Mouse (Mus musculus): ENCODE measurements at regions not wholly inside any gene's neighbourhood (a gene's known extent, or its start where the extent isn't known, plus 50 kb on each side); places are given as distances from the start of the nearest gene placed in this dataset.
A peak's percentile ranks its signal among the peaks of the same experiment; 100 is the strongest.

GRCm38 (mm10) chr1:90268131-90268691 lies 64.4 kb downstream of the Ackr3 start:
- DNase-seq: peak in 1 of 2 experiments; percentile 9

GRCm38 (mm10) chr1:90268951-90269350 lies 65.2 kb downstream of the Ackr3 start:
- DNase-seq: no peak

- no peak for DNase-seq
Observed at GRCm38 (mm10) chr1:90269836-90270235, 66.1 kb downstream of the Ackr3 start.

DNA sequence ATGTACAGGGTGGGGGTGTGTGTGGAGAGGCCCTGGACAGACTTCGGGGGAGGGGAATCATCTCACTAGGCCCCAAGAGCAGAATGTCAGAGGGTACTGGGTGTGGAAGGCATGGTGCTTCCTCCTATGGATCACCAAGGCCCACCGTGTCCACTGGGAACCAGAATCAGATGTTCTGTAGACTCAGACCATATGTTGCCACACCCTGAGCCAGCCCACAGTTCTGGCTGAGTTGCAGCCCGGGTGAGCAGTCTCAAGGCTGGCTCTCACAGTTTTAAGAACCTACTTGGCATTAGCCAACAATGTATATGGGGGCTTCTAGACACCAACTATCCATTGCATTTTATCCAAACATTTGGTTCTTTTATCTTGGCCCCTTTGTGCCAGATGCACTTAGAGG lies 67.5 kb downstream of the Ackr3 start:
- DNase-seq: no peak

GRCm38 (mm10) chr1:90272411-90272810 lies 68.6 kb downstream of the Ackr3 start:
- DNase-seq: no peak

DNA sequence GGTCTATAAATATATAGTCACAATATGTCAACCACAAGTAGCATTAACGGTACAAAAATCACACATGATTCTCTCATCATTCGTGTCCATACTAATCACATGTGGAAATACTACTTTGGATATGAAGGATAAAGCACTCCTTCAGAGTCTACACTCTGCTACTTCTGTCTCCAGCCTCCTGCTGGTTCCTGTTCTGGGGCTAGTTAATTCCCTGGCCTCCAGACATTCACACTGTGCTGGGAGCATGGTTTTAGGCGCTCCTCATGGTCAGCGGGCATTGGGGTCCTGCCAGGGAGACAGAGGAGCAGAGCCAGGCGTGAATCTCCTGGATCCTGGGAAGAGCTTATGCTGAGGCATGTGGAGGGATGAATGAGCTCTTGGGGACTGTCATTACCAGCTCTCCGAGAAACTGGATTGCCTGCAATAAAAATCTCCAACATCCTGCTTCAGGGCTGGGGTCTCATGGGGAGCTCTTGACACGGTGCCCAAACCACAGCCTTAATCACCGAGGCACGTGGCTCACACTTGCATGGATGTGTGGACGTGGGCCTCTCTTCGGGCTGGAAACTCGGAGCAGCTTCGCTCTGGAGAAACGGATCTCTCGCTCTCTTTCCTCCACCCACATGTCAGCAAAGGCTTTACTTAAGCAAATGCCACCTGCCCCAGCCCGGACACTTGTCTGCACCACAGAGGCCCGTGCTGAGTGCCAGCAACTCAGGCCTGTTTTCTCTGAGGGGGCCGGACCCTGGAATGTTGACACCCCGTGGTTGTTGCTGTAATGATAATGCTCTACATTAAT lies 69.2 kb downstream of the Ackr3 start:
- no peak for DNase-seq

- no peak for DNase-seq
Observed at GRCm38 (mm10) chr1:90273629-90273928, 69.8 kb downstream of the Ackr3 start.

GRCm38 (mm10) chr1:90274968-90275651 lies 71.3 kb downstream of the Ackr3 start:
- DNase-seq: no peak

GRCm38 (mm10) chr1:90275786-90276520 lies 72.2 kb downstream of the Ackr3 start:
- no peak for DNase-seq

DNA sequence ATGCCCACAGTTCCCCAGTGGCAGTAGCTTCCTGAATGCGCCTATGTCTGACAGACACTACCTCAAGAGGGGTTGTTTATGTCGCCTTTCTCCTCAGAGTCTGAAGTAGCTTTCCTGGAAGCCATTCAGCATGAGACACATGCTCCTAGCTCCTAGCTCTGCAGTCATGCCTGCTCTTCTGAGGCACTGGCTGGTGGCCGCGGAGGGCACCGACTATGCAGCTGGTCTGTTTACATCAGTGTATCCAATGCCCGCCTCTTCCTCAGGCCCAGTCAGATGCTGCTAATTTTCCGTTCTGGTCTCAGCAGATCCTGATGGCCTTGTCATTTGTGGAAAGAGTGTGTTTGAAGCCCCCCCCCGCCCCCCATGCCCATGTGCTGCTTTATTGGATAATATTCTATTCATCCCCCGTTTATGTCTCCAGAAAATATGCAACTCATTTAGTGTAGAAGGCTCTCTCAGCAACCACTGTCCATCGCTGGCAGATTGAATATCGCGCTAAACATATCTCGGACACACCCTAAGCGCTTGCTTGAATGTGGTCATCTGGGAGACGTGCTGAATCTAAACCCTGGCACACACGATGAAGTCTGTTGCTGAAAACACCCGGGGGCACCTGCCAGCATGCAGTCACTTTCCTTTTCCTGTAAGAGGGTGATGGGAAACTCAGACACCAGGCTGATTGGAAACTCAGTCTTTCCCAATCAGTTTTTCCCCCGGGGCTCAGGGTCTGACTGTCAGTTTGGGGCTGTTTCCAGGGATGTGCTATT lies 73.9 kb downstream of the Ackr3 start:
- DNase-seq: no peak

GRCm38 (mm10) chr1:90279066-90279839 lies 75.5 kb downstream of the Ackr3 start:
- no peak for DNase-seq

DNA sequence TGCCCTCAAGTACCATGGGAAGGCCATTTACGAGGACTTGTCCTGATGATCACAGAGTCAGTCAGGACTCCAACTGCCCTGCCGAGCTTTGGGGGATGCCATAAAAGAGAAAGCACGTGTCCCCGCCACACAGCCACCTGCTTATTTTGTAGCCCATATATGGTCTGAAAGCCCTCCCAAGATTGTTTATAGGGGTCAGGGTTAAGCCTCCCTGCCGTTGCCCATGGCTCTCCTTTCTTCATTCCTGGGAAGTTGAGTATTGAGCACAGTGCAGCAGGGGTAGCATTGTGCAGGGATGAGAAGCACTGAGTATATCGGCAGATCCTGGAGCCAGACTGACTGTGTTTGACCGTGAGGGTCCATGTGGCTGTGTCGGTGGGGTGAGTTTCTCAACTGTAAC lies 76.4 kb downstream of the Ackr3 start:
- DNase-seq: no peak

- DNase-seq: no peak
Observed at GRCm38 (mm10) chr1:90281255-90281654, 77.5 kb downstream of the Ackr3 start.

DNA sequence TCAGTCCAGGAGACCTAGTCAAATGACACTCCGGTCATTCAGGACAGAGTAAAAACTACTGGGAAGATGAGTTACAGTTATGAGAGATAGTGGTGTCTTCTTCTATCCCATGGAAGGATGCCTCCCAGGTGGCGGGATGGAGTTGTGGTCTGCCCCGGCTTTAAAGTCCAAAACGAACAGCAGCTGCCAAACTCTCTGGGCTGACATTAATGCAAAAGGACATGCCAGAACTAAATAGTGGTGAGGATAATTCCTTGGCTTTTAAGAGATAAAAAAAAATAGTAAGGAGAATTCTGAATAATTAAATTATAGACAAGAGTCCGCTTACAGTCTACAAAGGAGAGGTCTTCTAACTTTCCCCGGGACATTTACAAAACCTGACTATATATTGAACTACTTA lies 78.2 kb downstream of the Ackr3 start:
- no peak for DNase-seq

DNA sequence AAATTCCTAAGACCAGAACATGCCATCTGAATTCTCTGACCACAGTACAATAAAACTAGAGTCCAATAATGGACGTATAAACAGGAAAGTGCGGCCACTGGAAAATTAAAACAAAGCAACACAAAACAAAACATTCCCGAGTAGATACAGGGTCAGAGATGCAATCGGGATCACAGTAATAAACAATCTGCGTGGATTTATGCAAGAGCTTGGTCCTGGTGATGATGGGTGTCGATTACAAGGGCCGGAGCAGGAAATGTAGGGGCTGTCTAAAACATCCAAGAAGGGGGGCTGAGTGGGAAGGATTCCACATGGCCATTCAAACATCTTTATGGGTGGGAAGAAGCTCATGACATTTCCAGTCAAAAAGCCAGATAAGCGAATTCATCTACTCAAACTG lies 78.6 kb downstream of the Ackr3 start:
- DNase-seq: no peak

DNA sequence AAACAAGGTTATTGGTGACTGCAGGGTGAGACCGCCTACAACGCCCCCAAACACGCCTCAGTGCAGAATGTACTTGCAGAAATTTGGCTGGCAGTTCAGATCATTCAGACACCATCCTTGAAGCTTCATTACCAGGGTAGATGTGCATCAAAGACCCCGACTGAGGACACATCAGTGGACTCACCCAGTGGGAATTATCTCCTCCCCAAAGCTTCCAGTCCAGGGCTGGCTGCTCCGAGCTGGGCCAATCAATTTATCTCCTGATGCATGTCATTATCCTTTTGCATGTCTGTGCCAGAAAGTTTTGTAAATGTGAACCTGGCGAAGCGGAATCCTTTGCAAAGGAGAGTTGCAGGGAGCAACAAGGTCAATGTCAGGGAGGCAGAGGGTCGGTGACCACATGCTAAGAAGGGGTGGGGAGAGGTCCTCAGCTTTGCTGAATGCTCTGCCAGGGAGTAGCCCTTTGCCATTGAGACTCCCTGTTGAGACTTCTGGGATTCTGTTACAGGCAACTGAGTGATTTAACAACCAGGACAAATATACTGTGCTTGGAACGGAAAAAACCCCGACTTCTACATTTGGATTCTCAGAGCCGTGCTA lies 79.5 kb downstream of the Ackr3 start:
- no peak for DNase-seq

DNA sequence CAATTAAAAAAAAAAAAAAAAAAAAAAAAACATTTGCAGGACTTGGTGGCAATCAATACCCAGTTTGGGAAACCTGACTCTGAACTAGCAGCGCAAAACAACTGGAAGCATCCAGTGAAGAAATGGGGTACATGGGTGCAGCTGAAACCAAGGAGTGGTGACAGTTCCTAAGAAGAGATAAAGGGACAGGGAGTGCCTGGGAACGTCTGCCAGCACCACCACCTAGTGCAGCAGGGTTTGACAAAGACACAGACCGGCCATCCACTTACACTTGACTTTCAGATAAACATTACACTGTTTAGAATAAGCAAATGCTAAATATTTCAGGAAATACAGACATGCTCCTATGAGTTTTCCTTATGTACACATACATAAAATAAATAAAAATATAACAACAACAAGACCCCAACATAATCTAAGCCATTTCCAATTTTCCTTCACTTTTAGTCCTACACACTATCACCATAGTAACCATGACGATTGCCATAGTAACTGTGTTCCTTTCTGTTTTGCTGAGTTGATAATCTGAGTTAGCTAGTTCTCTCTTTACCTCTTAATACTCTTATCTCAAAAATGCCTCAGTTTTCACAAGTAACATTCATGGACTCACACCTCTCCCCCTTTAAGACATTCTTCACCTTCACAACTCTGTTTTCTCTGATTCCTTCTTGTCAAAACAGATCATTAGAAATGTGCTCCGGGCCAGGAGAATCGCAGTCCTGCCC lies 80.3 kb downstream of the Ackr3 start:
- DNase-seq: no peak

GRCm38 (mm10) chr1:90285318-90285717 lies 81.5 kb downstream of the Ackr3 start:
- DNase-seq: no peak

GRCm38 (mm10) chr1:90287251-90287650 lies 83.5 kb downstream of the Ackr3 start:
- DNase-seq: no peak
